Mouse (Mus musculus) heart, postnatal 0 days (tissue): ENCODE data around the gene Egfr. TPM values are rescaled to one million over a fixed set of nuclear protein-coding genes. Genes with fewer than 3 reads are reported as not detected.

Experiments
- ATAC-seq: fragments of 200-750 bp; cut with Nextera tagmentation; 2 replicates; pipeline ENCODE4 v1.8.0; 2017; ENCODE audit warnings: low read depth, moderate number of reproducible peaks, moderate library complexity; ENCODE audit not compliant: insufficient read depth
- DNase-seq: peaks from one replicate; pipeline ENCODE4 v3.0.0-alpha.2; 2016; ENCODE audit warnings: low spot score
- H3K27ac ChIP-seq: fragments of 300-500 bp; sonication (generic); 2 replicates; pipeline ENCODE4 v1.5.1; 2014; ENCODE audit warnings: low read depth, mild to moderate bottlenecking
- H3K27me3 ChIP-seq: fragments of 300-500 bp; sonication (generic); 2 replicates; pipeline ENCODE4 v1.6.1; 2014; ENCODE audit warnings: low read length, mixed read lengths; ENCODE audit not compliant: control insufficient read depth, insufficient read depth
- H3K36me3 ChIP-seq: fragments of 300-500 bp; sonication (generic); replicated peaks from 2 replicates; pipeline ENCODE4 v1.6.1; 2014; ENCODE audit warnings: low read length, mixed read lengths; ENCODE audit not compliant: control insufficient read depth, insufficient read depth
- H3K4me1 ChIP-seq: fragments of 300-500 bp; sonication (generic); 2 replicates; pipeline ENCODE4 v1.6.1; 2014; ENCODE audit warnings: antibody characterized with exemption; ENCODE audit not compliant: control insufficient read depth, insufficient read depth
- H3K4me2 ChIP-seq: fragments of 300-500 bp; sonication (generic); 2 replicates; pipeline ENCODE4 v1.6.1; 2014; ENCODE audit warnings: low read depth, mild to moderate bottlenecking, low read length, moderate library complexity
- H3K4me3 ChIP-seq: fragments of 300-500 bp; sonication (generic); 2 replicates; pipeline ENCODE4 v1.5.1; 2014; ENCODE audit warnings: low read depth, low read length
- H3K9ac ChIP-seq: fragments of 300-500 bp; sonication (generic); replicated peaks from 2 replicates; pipeline ENCODE4 v1.6.1; 2014; ENCODE audit warnings: low read depth, low read length, mixed read lengths
- H3K9me3 ChIP-seq: fragments of 300-500 bp; sonication (generic); replicated peaks from 2 replicates; pipeline ENCODE4 v1.6.1; 2016; ENCODE audit warnings: low read length; ENCODE audit not compliant: control insufficient read depth
- CTCF ChIP-seq: IDR thresholded peaks from 2 replicates; pipeline ENCODE4 v1.5.1; 2016; ENCODE audit warnings: antibody characterized with exemption, control low read depth, low read depth
- EP300 ChIP-seq: IDR thresholded peaks from 2 replicates; pipeline ENCODE4 v1.6.1; 2016; ENCODE audit warnings: antibody characterized with exemption, low read depth
- WGBS: fragments of 180-500 bp; shearing (Covaris S2); extraction: QIAGEN DNeasy Blood & Tissue Kit; methylation state at CpG from one replicate; pipeline ENCODE4 v1.1.7; 2014; 5-methylcytosine and 5-hydroxymethylcytosine counted together
- polyA plus RNA-seq: library from polyadenylated mRNA; unstranded; fragments of >200 nt; fragmentation: Nextera tagmentation; extraction: Ambion mirVana; gene quantifications from 2 replicates; pipeline ENCODE4 v1.2.1, GENCODE M21; 2015
- total RNA-seq: library from RNA; depleted of rRNA; stranded (reverse); fragments of >200 nt; gene quantifications from 2 replicates; pipeline ENCODE4 v1.2.3, GENCODE M21; 2014; ENCODE audit warnings: low replicate concordance

Gene Egfr
- total and polyA plus RNA-seq, 2 experiments from 2014 or later = 1.2 to 2.5 TPM

DNA sequence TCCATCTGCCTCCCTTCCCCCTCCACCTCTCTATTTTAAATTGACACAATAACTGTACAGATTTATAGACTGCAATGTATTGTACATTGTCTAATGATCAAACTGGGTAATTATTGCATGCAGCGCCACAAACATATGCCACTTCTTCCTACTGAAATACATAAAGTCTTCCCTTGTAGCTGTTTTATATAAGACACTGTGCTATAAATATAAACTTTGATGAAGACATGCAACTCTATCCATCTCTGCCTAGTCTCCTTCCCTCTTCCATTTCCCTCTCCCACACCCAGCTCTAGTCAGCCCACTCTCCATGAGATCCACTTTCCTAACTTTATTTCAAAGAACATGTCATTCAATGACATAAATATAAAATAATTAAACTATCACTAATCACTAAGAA is 67.4 kb downstream of the Egfr start:
- Histone ChIP-seq H3K27me3 (no peaks in the 10 kb centered on the region), H3K4me1 (0 out of 2 replicates have a peak, but pooled peaks cover 4% of the 10 kb centered on the region)
- TF ChIP-seq CTCF (no peak), EP300 (no peak)

DNA sequence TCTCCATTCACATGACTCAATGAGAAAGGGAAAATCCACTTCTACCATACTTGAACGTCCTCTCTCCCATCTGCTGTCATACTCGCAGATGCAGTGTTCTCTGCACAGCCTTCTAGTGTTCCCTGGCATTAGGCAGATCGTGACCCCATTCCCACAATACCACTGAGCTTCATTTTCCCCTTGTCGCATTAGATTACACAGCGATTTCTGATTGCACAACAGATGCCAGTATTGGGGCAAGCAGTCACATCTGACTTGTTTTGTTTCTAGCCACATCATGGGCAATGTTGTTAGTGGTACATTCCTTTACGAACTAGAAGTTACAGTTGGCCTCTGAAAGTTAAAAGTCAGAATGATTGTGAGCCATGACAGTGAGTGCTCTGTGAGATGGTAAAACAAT is 68.1 kb downstream of the Egfr start:
- Histone ChIP-seq H3K4me3 (no peak overlapping the region), H3K27me3 (no peaks in the 10 kb centered on the region), H3K4me2 (no peak overlapping the region), H3K27ac (no peak overlapping the region), H3K36me3 (no peaks in the 10 kb centered on the region), H3K4me1 (0 out of 2 replicates have a peak, but pooled peaks cover 4% of the 10 kb centered on the region), H3K9me3 (no peaks in the 10 kb centered on the region), H3K9ac (no peak overlapping the region)
- no peak for ATAC-seq
- TF ChIP-seq EP300 (no peak), CTCF (no peak)
- WGBS = 79% methylated on average over 6 of the region's 6 CpGs
- no peak for DNase-seq

More for the DNA sequence above, 67.4 kb downstream of the Egfr start:
- no peak overlapping the region for H3K4me3 ChIP-seq
- H3K4me2 ChIP-seq = no peak overlapping the region
- H3K9ac ChIP-seq = no peak overlapping the region
- H3K27ac ChIP-seq = no peak overlapping the region
- DNase-seq = no peak
- no peaks in the 10 kb centered on the region for H3K9me3 ChIP-seq
- H3K36me3 ChIP-seq = no peaks in the 10 kb centered on the region
- no peak for ATAC-seq
- WGBS = 97% methylated on average over 1 of the region's 1 CpGs

DNA sequence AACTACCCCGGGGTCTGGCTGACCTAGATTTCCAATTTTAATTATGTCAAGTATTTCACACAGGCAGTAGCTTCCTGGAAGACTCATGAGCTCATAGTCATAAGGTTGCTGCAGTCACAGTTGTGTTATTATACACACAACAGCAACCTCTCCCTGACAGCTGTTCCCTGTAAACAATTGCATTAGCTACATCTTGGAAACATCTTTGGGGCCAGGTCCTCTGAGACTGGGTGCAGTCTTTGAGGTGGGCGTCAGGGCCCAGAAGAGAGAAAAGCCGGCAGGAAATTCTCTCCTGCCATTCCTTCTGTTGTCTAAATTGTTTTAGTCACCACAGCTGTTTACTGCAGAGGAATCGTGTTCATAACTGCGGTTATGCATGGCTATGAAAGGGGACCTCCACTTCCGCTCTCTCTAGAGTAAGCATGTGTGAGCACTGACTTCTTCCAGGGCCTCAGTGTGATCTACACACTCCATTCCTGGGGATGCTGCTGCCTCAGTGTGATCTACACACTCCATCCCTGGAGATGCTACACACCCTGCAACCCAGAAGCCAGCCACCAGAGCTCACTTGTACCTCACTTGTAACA is 69.8 kb downstream of the Egfr start:
- Histone ChIP-seq H3K36me3 (no peaks in the 10 kb centered on the region), H3K4me2 (no peak overlapping the region), H3K4me1 (0 out of 2 replicates have a peak, but pooled peaks cover 4% of the 10 kb centered on the region), H3K27me3 (no peaks in the 10 kb centered on the region), H3K27ac (no peak overlapping the region), H3K9me3 (no peaks in the 10 kb centered on the region), H3K9ac (no peak overlapping the region), H3K4me3 (no peak overlapping the region)
- ATAC-seq (no peak), DNase-seq (no peak)
- 66% methylated on average over 6 of the region's 6 CpGs for WGBS
- no peak for TF ChIP-seq CTCF
- no peak for TF ChIP-seq EP300

DNA sequence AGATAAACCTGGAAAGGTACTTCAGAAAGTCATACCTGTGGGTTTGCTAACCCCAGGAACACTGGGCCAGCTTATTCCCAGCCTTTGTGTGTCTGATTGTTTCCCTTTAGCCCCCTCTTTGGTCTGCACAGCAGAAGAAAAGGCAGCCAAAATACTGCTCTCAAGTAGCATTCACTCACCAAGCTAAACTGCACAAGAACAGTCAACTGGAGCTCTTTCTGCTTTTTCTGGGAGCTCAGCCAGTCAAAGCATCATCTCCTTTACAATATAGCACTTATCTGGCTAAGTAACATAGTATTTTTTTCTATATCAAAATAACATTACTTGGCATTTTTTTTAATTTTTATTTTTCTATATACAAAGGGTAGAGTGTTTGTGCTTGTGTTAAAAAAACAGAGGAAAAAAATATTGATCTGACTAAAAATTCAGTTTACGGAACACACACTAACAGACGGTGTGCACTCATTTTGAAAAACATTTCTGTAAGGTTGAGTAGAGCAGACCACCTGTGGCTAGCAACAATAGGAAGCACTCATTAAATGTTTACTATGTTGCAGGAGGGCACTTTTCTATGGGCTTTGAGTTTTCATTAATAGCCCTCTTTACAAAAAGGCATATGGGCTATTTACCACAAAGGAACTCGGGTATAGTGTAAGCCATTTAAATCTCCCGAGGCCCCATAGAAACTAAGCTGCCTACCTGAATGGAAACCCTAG is 72.0 kb downstream of the Egfr start:
- 82% methylated on average over 4 of the region's 4 CpGs for WGBS
- Histone ChIP-seq H3K4me1 (no peaks in the 10 kb centered on the region), H3K9ac (no peak overlapping the region), H3K4me3 (no peak overlapping the region), H3K4me2 (no peak overlapping the region), H3K27ac (no peak overlapping the region), H3K9me3 (no peaks in the 10 kb centered on the region), H3K36me3 (no peaks in the 10 kb centered on the region), H3K27me3 (no peaks in the 10 kb centered on the region)
- DNase-seq = no peak
- TF ChIP-seq CTCF (no peak), EP300 (no peak)
- ATAC-seq = no peak

DNA sequence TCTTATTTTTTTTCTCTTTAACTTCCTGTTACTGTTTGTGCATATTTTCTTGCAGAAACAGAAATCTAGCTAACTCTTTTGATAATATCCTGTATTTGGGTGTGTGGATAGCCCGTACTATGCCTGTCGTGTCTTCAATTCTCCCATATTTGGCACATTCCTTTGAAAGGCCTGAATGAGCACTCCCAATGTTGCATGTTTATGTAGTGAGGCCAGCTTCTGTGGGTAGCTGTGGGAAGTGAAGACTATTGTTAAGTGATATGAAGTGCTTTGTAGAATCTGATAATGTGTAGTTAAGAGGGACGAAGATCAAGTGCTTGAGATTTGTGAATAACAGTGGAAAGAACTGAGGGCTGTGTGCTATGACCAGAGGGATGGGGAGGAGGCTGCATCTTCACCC is 77.5 kb downstream of the Egfr start:
- H3K4me3 ChIP-seq = no peak overlapping the region
- H3K36me3 ChIP-seq = no peaks in the 10 kb centered on the region
- H3K27ac ChIP-seq = no peak overlapping the region
- ATAC-seq (no peak), DNase-seq (no peak)
- no peak overlapping the region for H3K4me2 ChIP-seq
- TF ChIP-seq CTCF (no peak), EP300 (no peak)
- no peak overlapping the region for H3K9ac ChIP-seq
- H3K27me3 ChIP-seq = no peaks in the 10 kb centered on the region
- WGBS = 54% methylated on average over 3 of the region's 3 CpGs
- H3K4me1 ChIP-seq = no peaks in the 10 kb centered on the region
- no peaks in the 10 kb centered on the region for H3K9me3 ChIP-seq
